Mouse (Mus musculus) liver, embryonic 16.5 days (tissue): ENCODE data around the gene Fbxo3. TPM values are rescaled to one million over a fixed set of nuclear protein-coding genes. Genes with fewer than 3 reads are reported as not detected.
"Not testable (repeated sequence)": the region's sequence is repeated elsewhere in the genome, so short reads cannot be mapped to it uniquely, and the experiment has no call there.

ENCODE experiments used
- ATAC-seq: fragments of 200-750 bp; cut with Nextera tagmentation; 2 replicates; pipeline ENCODE4 v1.8.0; 2017; ENCODE audit warnings: low read depth, mild to moderate bottlenecking, moderate number of reproducible peaks, moderate library complexity
- H3K27ac ChIP-seq: fragments of 300-500 bp; sonication (generic); 2 replicates; pipeline ENCODE4 v1.5.1; 2014; ENCODE audit warnings: mild to moderate bottlenecking, low read length
- H3K27me3 ChIP-seq: fragments of 300-500 bp; sonication (generic); 2 replicates; pipeline ENCODE4 v1.6.1; 2014; ENCODE audit warnings: low read depth, low read length, mixed read lengths; ENCODE audit not compliant: control insufficient read depth, insufficient read depth
- H3K36me3 ChIP-seq: fragments of 300-500 bp; sonication (generic); 2 replicates; pipeline ENCODE4 v1.6.1; 2014; ENCODE audit warnings: mild to moderate bottlenecking; ENCODE audit not compliant: control insufficient read depth, insufficient read depth
- H3K4me1 ChIP-seq: fragments of 300-500 bp; sonication (generic); 2 replicates; pipeline ENCODE4 v1.6.1; 2014; ENCODE audit warnings: low read depth, low read length, mixed read lengths; ENCODE audit not compliant: control insufficient read depth
- H3K4me2 ChIP-seq: fragments of 300-500 bp; sonication (generic); 2 replicates; pipeline ENCODE4 v1.6.1; 2014; ENCODE audit warnings: low read depth, low read length, mixed read lengths
- H3K4me3 ChIP-seq: fragments of 300-500 bp; sonication (generic); 2 replicates; pipeline ENCODE4 v1.5.1; 2014; ENCODE audit warnings: low read depth, mild to moderate bottlenecking, low read length
- H3K9ac ChIP-seq: fragments of 300-500 bp; sonication (generic); 2 replicates; pipeline ENCODE4 v1.6.1; 2014; ENCODE audit warnings: low read depth, low read length
- H3K9me3 ChIP-seq: fragments of 300-500 bp; sonication (generic); replicated peaks from 2 replicates; pipeline ENCODE4 v1.6.1; 2016; ENCODE audit warnings: low read length; ENCODE audit not compliant: control insufficient read depth
- WGBS: fragments of 180-500 bp; shearing (Covaris S2); extraction: QIAGEN DNeasy Blood & Tissue Kit; methylation state at CpG from one replicate; pipeline ENCODE4 v1.1.7; 2014; ENCODE audit not compliant: insufficient replicate concordance; 5-methylcytosine and 5-hydroxymethylcytosine counted together
- polyA plus RNA-seq: library from polyadenylated mRNA; unstranded; fragments of >200 nt; fragmentation: Nextera tagmentation; extraction: Ambion mirVana; gene quantifications from 2 replicates; pipeline ENCODE4 v1.2.1, GENCODE M21; 2015

The Fbxo3 gene
- polyA plus RNA-seq, 1 experiment from 2014 or later = 46.9 TPM

DNA sequence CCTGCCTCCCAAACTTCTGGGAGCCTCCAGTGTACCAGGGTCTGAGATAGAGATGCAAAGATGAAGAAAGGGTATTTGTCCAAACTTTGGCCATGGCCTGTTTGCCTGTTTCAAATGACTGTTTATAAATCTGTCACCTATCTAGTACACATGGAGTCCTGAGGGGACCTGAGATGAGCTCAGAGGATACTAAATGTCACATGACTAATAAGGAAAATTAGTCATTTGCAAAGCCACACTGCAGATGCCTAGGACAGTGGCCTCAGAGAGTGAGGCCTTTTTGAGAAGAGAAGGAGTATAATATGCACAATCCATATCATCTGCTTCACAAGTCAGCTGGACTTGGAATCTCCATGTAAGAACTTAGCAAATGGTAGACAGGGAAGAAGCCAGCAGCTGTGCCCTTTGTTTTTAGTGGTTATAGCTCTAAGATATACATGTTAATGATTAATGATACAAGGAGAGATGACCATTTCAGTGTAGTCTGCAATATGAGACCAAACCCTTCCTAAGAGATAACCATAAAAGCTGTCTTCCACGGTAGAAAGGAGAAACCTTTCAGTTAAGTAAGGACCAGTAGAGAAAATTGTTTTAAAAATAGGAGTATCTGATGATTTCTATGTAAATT is 83.8 kb downstream of the Fbxo3 start:
- no CpG with 5 or more reads among the region's 1 CpGs for WGBS
- not testable (repeated sequence) for H3K9ac ChIP-seq, H3K9me3 ChIP-seq, H3K4me2 ChIP-seq, H3K36me3 ChIP-seq, ATAC-seq, H3K27ac ChIP-seq, H3K4me3 ChIP-seq, H3K27me3 ChIP-seq
- H3K4me1 ChIP-seq = peaks cover 13% of the 10 kb centered on the region

Other genes starting within 250 kb of the Fbxo3 start
- gene Caprin1, start 230.1 kb upstream of the Fbxo3 start, polyA plus RNA-seq = 104 and 105 TPM in 2 replicates
- 126 and 128 TPM in 2 replicates for gene Lmo2, start 69.7 kb upstream of the Fbxo3 start, polyA plus RNA-seq
- gene 4931422A03Rik, start 640 bp downstream of the Fbxo3 start, polyA plus RNA-seq = 1.1 and 1.8 TPM in 2 replicates
- gene Gm10912, start 38.1 kb downstream of the Fbxo3 start, polyA plus RNA-seq = 0.05 and 0.21 TPM in 2 replicates
- gene Gm10799, start 40.8 kb downstream of the Fbxo3 start, polyA plus RNA-seq = not detected in 2 replicates
- 9.7 and 11.0 TPM in 2 replicates for gene Cd59b, start 42.1 kb downstream of the Fbxo3 start, polyA plus RNA-seq
- gene Cd59a, start 68.1 kb downstream of the Fbxo3 start, polyA plus RNA-seq = 101 and 109 TPM in 2 replicates
- 0.35 and 0.56 TPM in 2 replicates for gene A930018P22Rik, start 95.0 kb downstream of the Fbxo3 start, polyA plus RNA-seq